Mouse (Mus musculus): ENCODE measurements at regions not wholly inside any gene's neighbourhood (a gene's known extent, or its start where the extent isn't known, plus 50 kb on each side); places are given as distances from the start of the nearest gene placed in this dataset.

GRCm38 (mm10) chr6:127298105-127298504, 146.1 kb upstream of the Ccnd2 start:
- Histone ChIP-seq H3K4me1 (replicated peaks; ENCODE audit: control insufficient read depth, insufficient read depth) (no peaks in the 10 kb centered on the region), H3K4me2 (replicated peaks; ENCODE audit: low read depth) (no peak overlapping the region), H3K9ac (ENCODE audit: low read length) (no peak overlapping the region), H3K36me3 (ENCODE audit: control insufficient read depth, insufficient read depth, low read length) (no peaks in the 10 kb centered on the region), H3K9me3 (ENCODE audit: control insufficient read depth, low read length) (no peaks in the 10 kb centered on the region), H3K4me3 (ENCODE audit: low read depth, low read length) (no peak overlapping the region), H3K27me3 (ENCODE audit: control insufficient read depth, insufficient read depth, low read length) (no peaks in the 10 kb centered on the region), H3K27ac (replicated peaks) (no peak overlapping the region)
- DNase-seq (ENCODE audit: low spot score) (no peak), ATAC-seq (ENCODE audit: low FRiP score, low TSS enrichment) (no peak)
- TF ChIP-seq CTCF (IDR thresholded peaks at IDR 0.05; ENCODE audit: low read depth) (no peak), EP300 (optimal IDR thresholded peaks at IDR 0.05) (no peak)
- WGBS = 67% methylated on average over 7 of the region's 7 CpGs

- H3K9ac ChIP-seq (ENCODE audit: low read length) = no peak overlapping the region
- no peaks in the 10 kb centered on the region for H3K9me3 ChIP-seq (ENCODE audit: control insufficient read depth, low read length)
- no peak for DNase-seq (ENCODE audit: low spot score)
- H3K27ac ChIP-seq (replicated peaks) = no peak overlapping the region
- no peaks in the 10 kb centered on the region; the same call in 1 of the 2 replicates for H3K4me1 ChIP-seq (replicated peaks; ENCODE audit: control insufficient read depth, insufficient read depth)
- no peak overlapping the region for H3K4me2 ChIP-seq (replicated peaks; ENCODE audit: low read depth)
- H3K36me3 ChIP-seq (ENCODE audit: control insufficient read depth, insufficient read depth, low read length) = no peaks in the 10 kb centered on the region
- TF ChIP-seq EP300 (optimal IDR thresholded peaks at IDR 0.05) (no peak), CTCF (IDR thresholded peaks at IDR 0.05; ENCODE audit: low read depth) (no peak)
- no peaks in the 10 kb centered on the region for H3K27me3 ChIP-seq (ENCODE audit: control insufficient read depth, insufficient read depth, low read length)
- no peak overlapping the region for H3K4me3 ChIP-seq (ENCODE audit: low read depth, low read length)
- 52% methylated on average over 9 of the region's 9 CpGs for WGBS
- ATAC-seq (ENCODE audit: low FRiP score, low TSS enrichment) = no peak
Measured at GRCm38 (mm10) chr6:127311192-127312054, 135.2 kb upstream of the Parp11 start.

- Histone ChIP-seq H3K4me1 (replicated peaks; ENCODE audit: control insufficient read depth, insufficient read depth) (no peaks in the 10 kb centered on the region), H3K27ac (replicated peaks) (no peak overlapping the region), H3K27me3 (ENCODE audit: control insufficient read depth, insufficient read depth, low read length) (no peaks in the 10 kb centered on the region), H3K9me3 (ENCODE audit: control insufficient read depth, low read length) (no peaks in the 10 kb centered on the region), H3K4me3 (ENCODE audit: low read depth, low read length) (no peak overlapping the region), H3K36me3 (ENCODE audit: control insufficient read depth, insufficient read depth, low read length) (no peaks in the 10 kb centered on the region), H3K9ac (ENCODE audit: low read length) (no peak overlapping the region), H3K4me2 (replicated peaks; ENCODE audit: low read depth) (no peak overlapping the region)
- DNase-seq (ENCODE audit: low spot score) = no peak
- 74% methylated on average over 1 of the region's 1 CpGs for WGBS
- no peak for TF ChIP-seq CTCF (IDR thresholded peaks at IDR 0.05; ENCODE audit: low read depth)
- no peak for TF ChIP-seq EP300 (optimal IDR thresholded peaks at IDR 0.05)
- no peak for ATAC-seq (ENCODE audit: low FRiP score, low TSS enrichment)
Measured at GRCm38 (mm10) chr6:127317309-127317708, 129.3 kb upstream of the Parp11 start.

- Histone ChIP-seq H3K9ac (ENCODE audit: low read length) (no peak overlapping the region), H3K27ac (replicated peaks) (no peak overlapping the region), H3K4me1 (replicated peaks; ENCODE audit: control insufficient read depth, insufficient read depth) (no peaks in the 10 kb centered on the region), H3K4me3 (ENCODE audit: low read depth, low read length) (no peak overlapping the region), H3K9me3 (ENCODE audit: control insufficient read depth, low read length) (no peaks in the 10 kb centered on the region), H3K4me2 (replicated peaks; ENCODE audit: low read depth) (no peak overlapping the region), H3K36me3 (ENCODE audit: control insufficient read depth, insufficient read depth, low read length) (no peaks in the 10 kb centered on the region), H3K27me3 (ENCODE audit: control insufficient read depth, insufficient read depth, low read length) (no peaks in the 10 kb centered on the region)
- DNase-seq (ENCODE audit: low spot score) = no peak
- TF ChIP-seq CTCF (IDR thresholded peaks at IDR 0.05; ENCODE audit: low read depth) (no peak), EP300 (optimal IDR thresholded peaks at IDR 0.05) (no peak)
- ATAC-seq (ENCODE audit: low FRiP score, low TSS enrichment) = no peak
- 71% methylated on average over 8 of the region's 8 CpGs for WGBS
Measured at GRCm38 (mm10) chr6:127318746-127319582, 127.7 kb upstream of the Parp11 start.

GRCm38 (mm10) chr6:127320600-127320999, 126.0 kb upstream of the Parp11 start:
- no peaks in the 10 kb centered on the region for H3K36me3 ChIP-seq (ENCODE audit: control insufficient read depth, insufficient read depth, low read length)
- WGBS = 88% methylated on average over 4 of the region's 4 CpGs
- no peaks in the 10 kb centered on the region for H3K9me3 ChIP-seq (ENCODE audit: control insufficient read depth, low read length)
- no peak overlapping the region for H3K27ac ChIP-seq (replicated peaks)
- ATAC-seq (ENCODE audit: low FRiP score, low TSS enrichment) (no peak), DNase-seq (ENCODE audit: low spot score) (no peak)
- no peak overlapping the region for H3K4me2 ChIP-seq (replicated peaks; ENCODE audit: low read depth)
- no peak overlapping the region for H3K4me3 ChIP-seq (ENCODE audit: low read depth, low read length)
- H3K9ac ChIP-seq (ENCODE audit: low read length) = no peak overlapping the region
- H3K4me1 ChIP-seq (replicated peaks; ENCODE audit: control insufficient read depth, insufficient read depth) = no peaks in the 10 kb centered on the region
- no peaks in the 10 kb centered on the region for H3K27me3 ChIP-seq (ENCODE audit: control insufficient read depth, insufficient read depth, low read length)
- TF ChIP-seq CTCF (IDR thresholded peaks at IDR 0.05; ENCODE audit: low read depth) = no peak
- TF ChIP-seq EP300 (optimal IDR thresholded peaks at IDR 0.05) = no peak

Measured in stomach, postnatal 0 days (tissue).